In genomic region chr1:127242888-127243588, GRCm38 (mm10) we compare ENCODE assay signal across 12 mouse cellular contexts. TPM values are rescaled to one million over a fixed set of nuclear protein-coding genes. Genes with fewer than 3 reads are reported as not detected.
DNase-seq lines count a peak whose midpoint lies in the region; ATAC-seq and TF ChIP-seq lines count a peak whose summit lies in the region.
"Had no signal": no experiment of that assay in that cellular context is flagged by ENCODE, and none has a peak within 500 bp of the region (broad histone marks: within the 10 kb centered on the region; RNA-seq: fewer than 3 reads in every experiment).

No protein-coding gene starts in this region.

- no peak overlapping the region for H3K4me3 ChIP-seq in heart, embryonic 10.5 days
- H3K4me3 ChIP-seq in liver, embryonic 11.5 days (ENCODE audit: low read depth, low read length) = no peak overlapping the region
- H3K4me3 ChIP-seq in small intestine, adult 2 months (ENCODE audit: low read depth, low read length) = no peak overlapping the region
- H3K4me3 ChIP-seq in midbrain, embryonic 11.5 days (ENCODE audit: low read depth, low read length) = no peak overlapping the region
- H3K4me3 ChIP-seq: hindbrain, embryonic 12.5 days had no signal

- no peaks in the 10 kb centered on the region for H3K27me3 ChIP-seq in heart, embryonic 10.5 days (ENCODE audit: insufficient read depth, poor library complexity, severe bottlenecking)
- no peaks in the 10 kb centered on the region for H3K27me3 ChIP-seq in liver, embryonic 11.5 days (replicated peaks; ENCODE audit: control insufficient read depth, insufficient read depth, low read length)
- H3K27me3 ChIP-seq in small intestine, adult 2 months (ENCODE audit: control insufficient read depth, insufficient read depth, low read length) = no peaks in the 10 kb centered on the region
- no peaks in the 10 kb centered on the region for H3K27me3 ChIP-seq in midbrain, embryonic 11.5 days (ENCODE audit: control insufficient read depth, insufficient read depth, low read length)
- H3K27me3 ChIP-seq: hindbrain, embryonic 12.5 days; Patski had no signal

- no peaks in the 10 kb centered on the region for H3K36me3 ChIP-seq in heart, embryonic 10.5 days
- H3K36me3 ChIP-seq in liver, embryonic 11.5 days (ENCODE audit: control insufficient read depth, insufficient read depth, low read length) = no peaks in the 10 kb centered on the region
- no peaks in the 10 kb centered on the region for H3K36me3 ChIP-seq in small intestine, adult 2 months (ENCODE audit: control insufficient read depth, insufficient read depth, low read length)
- H3K36me3 ChIP-seq in midbrain, embryonic 11.5 days (ENCODE audit: control insufficient read depth, insufficient read depth, low read length) = no peaks in the 10 kb centered on the region
- H3K36me3 ChIP-seq: hindbrain, embryonic 12.5 days had no signal

- 59% methylated on average over 6 of the region's 6 CpGs for WGBS in heart, embryonic 10.5 days
- WGBS in liver, embryonic 11.5 days = 45% methylated on average over 6 of the region's 6 CpGs
- 17% methylated on average over 6 of the region's 6 CpGs for WGBS in small intestine, adult 2 months
- WGBS in midbrain, embryonic 11.5 days = 75% methylated on average over 6 of the region's 6 CpGs

- H3K9me3 ChIP-seq in heart, embryonic 10.5 days = no peaks in the 10 kb centered on the region
- no peaks in the 10 kb centered on the region for H3K9me3 ChIP-seq in liver, embryonic 11.5 days (ENCODE audit: control insufficient read depth, low read length)
- no peaks in the 10 kb centered on the region for H3K9me3 ChIP-seq in midbrain, embryonic 11.5 days (ENCODE audit: control insufficient read depth, low read length)
- H3K9me3 ChIP-seq: hindbrain, embryonic 12.5 days had no signal

- TF ChIP-seq CTCF in small intestine, adult 2 months (IDR thresholded peaks at IDR 0.05; ENCODE audit: extremely low read depth, insufficient read length, insufficient replicate concordance, low read depth, low read length) = no peak

- no peak for DNase-seq in heart, embryonic 10.5 days (ENCODE audit: low spot score)
- DNase-seq in heart, adult 11 months = no peak
- DNase-seq in lung, postnatal 36 days = peak; percentile 41
- DNase-seq in lung, postnatal 4 days = no peak
- DNase-seq in liver, embryonic 11.5 days (ENCODE audit: low spot score) = no peak
- DNase-seq in midbrain, embryonic 11.5 days (ENCODE audit: low spot score, missing footprints) = no peak
- DNase-seq in urinary bladder, postnatal 4 days (ENCODE audit: low spot score in 2 of 2) = no peak

- H3K4me2 ChIP-seq in liver, embryonic 11.5 days = peak overlapping the region; percentile 37
- no peak overlapping the region for H3K4me2 ChIP-seq in midbrain, embryonic 11.5 days
- H3K4me2 ChIP-seq: hindbrain, embryonic 12.5 days had no signal

- 0 out of 2 replicates have a peak overlapping the region, but pooled peaks have one; percentile 3 for H3K27ac ChIP-seq in heart, embryonic 10.5 days
- H3K27ac ChIP-seq in liver, embryonic 11.5 days (ENCODE audit: low read depth, low read length) = no peak overlapping the region
- H3K27ac ChIP-seq in small intestine, adult 2 months (ENCODE audit: insufficient read depth, low read depth, low read length) = peak overlapping the region; percentile 55
- no peak overlapping the region for H3K27ac ChIP-seq in midbrain, embryonic 11.5 days (ENCODE audit: low read depth, low read length)
- H3K27ac ChIP-seq: hindbrain, embryonic 12.5 days had no signal

- no peak overlapping the region for H3K9ac ChIP-seq in liver, embryonic 11.5 days (ENCODE audit: low read depth, low read length)
- H3K9ac ChIP-seq in midbrain, embryonic 11.5 days (ENCODE audit: low read length) = no peak overlapping the region
- H3K9ac ChIP-seq: hindbrain, embryonic 12.5 days had no signal

- peaks cover 39% of the 10 kb centered on the region for H3K4me1 ChIP-seq in heart, embryonic 10.5 days
- peaks cover 7% of the 10 kb centered on the region; the same call in 1 of the 2 replicates for H3K4me1 ChIP-seq in liver, embryonic 11.5 days (replicated peaks; ENCODE audit: control insufficient read depth, insufficient read depth, low read length)
- peaks cover 50% of the 10 kb centered on the region for H3K4me1 ChIP-seq in small intestine, adult 2 months (ENCODE audit: control insufficient read depth, insufficient read depth, insufficient read length, low read length)
- peaks cover 8% of the 10 kb centered on the region for H3K4me1 ChIP-seq in midbrain, embryonic 11.5 days (ENCODE audit: control insufficient read depth, insufficient read depth, low read length)

- TF ChIP-seq POLR2A in small intestine, adult 2 months (IDR thresholded peaks at IDR 0.05; ENCODE audit: low read depth, low read length) = no peak

- ATAC-seq in liver, embryonic 11.5 days (replicated peaks; ENCODE audit: low FRiP score) = no peak
- ATAC-seq in midbrain, embryonic 11.5 days (ENCODE audit: low FRiP score) = no peak
- ATAC-seq: forebrain, embryonic 14.5 days; midbrain, embryonic 16.5 days; Patski had no signal

RNA-seq across cellular contexts. Expression of gene Mgat5, which starts 38.2 kb away (rescaled TPM):
- 3.2 and 3.5 TPM in 2 replicates for polyA plus RNA-seq in heart, embryonic 10.5 days (2016; fragmentation: Nextera tagmentation; extraction: Ambion mirVana)
- 1.8 and 2.3 TPM in 2 replicates for polyA plus RNA-seq in liver, embryonic 11.5 days (2014; fragmentation: Nextera tagmentation; extraction: Ambion mirVana)
- 6.0 and 11.4 TPM in 2 replicates for polyA plus RNA-seq in small intestine, adult 2 months (2012; rRNA removed)
- 6.9 and 7.9 TPM in 2 replicates for polyA plus RNA-seq in midbrain, embryonic 11.5 days (2014; fragmentation: Nextera tagmentation; extraction: Ambion mirVana)

Comparison
In these comparisons a context has a peak if more than half of its experiments do, and no peak if none do; other contexts are left out.
1. H3K27ac ChIP-seq: peak in heart, embryonic 10.5 days (single experiment) and small intestine, adult 2 months (single experiment); none in liver, embryonic 11.5 days (single experiment) and midbrain, embryonic 11.5 days (single experiment).